Mouse (Mus musculus): ENCODE results near the gene Myo3b. TPM values are rescaled to one million over a fixed set of nuclear protein-coding genes. Genes with fewer than 3 reads are reported as not detected.

The Myo3b gene
- polyA plus RNA-seq, 1 experiment from 2014 or later, result 0.25 TPM

- Histone ChIP-seq H3K4me2 (replicated peaks; ENCODE audit: low read depth, low read length) (no peak overlapping the region), H3K9ac (replicated peaks; ENCODE audit: low read depth) (no peak overlapping the region), H3K27ac (ENCODE audit: low read length) (no peak overlapping the region), H3K36me3 (ENCODE audit: insufficient read depth, low read length) (no peaks in the 10 kb centered on the region), H3K4me3 (ENCODE audit: low read depth, low read length) (no peak overlapping the region), H3K4me1 (ENCODE audit: insufficient read depth, low read depth, low read length) (peaks cover 4% of the 10 kb centered on the region; the same call in 1 of the 2 replicates), H3K9me3 (ENCODE audit: low read length) (no peaks in the 10 kb centered on the region), H3K27me3 (replicated peaks; ENCODE audit: insufficient read depth, low read length) (no peaks in the 10 kb centered on the region)
- 39% methylated on average over 5 of the region's 5 CpGs for WGBS
- TF ChIP-seq EP300 (IDR thresholded peaks at IDR 0.05) (no peak), CTCF (IDR thresholded peaks at IDR 0.05) (no peak)
- peak; percentile 32; the same call in 1 of the 2 replicates for ATAC-seq
- DNase-seq (ENCODE audit: low spot score), result peak; percentile 45
Measured at GRCm38 (mm10) chr2:70318861-70319555, 280.1 kb downstream of the Myo3b start.

GRCm38 (mm10) chr2:70322767-70323166 lies 283.8 kb downstream of the Myo3b start:
- H3K27me3 ChIP-seq (replicated peaks; ENCODE audit: insufficient read depth, low read length), result no peaks in the 10 kb centered on the region
- no peaks in the 10 kb centered on the region for H3K9me3 ChIP-seq (ENCODE audit: low read length)
- no peak overlapping the region for H3K9ac ChIP-seq (replicated peaks; ENCODE audit: low read depth)
- ATAC-seq (no peak), DNase-seq (ENCODE audit: low spot score) (no peak)
- no peak overlapping the region for H3K27ac ChIP-seq (ENCODE audit: low read length)
- 55% methylated on average over 9 of the region's 9 CpGs for WGBS
- H3K4me2 ChIP-seq (replicated peaks; ENCODE audit: low read depth, low read length), result no peak overlapping the region
- TF ChIP-seq CTCF (IDR thresholded peaks at IDR 0.05) (no peak), EP300 (IDR thresholded peaks at IDR 0.05) (no peak)
- H3K36me3 ChIP-seq (ENCODE audit: insufficient read depth, low read length), result no peaks in the 10 kb centered on the region
- H3K4me1 ChIP-seq (ENCODE audit: insufficient read depth, low read depth, low read length), result peaks cover 4% of the 10 kb centered on the region; the same call in 1 of the 2 replicates
- H3K4me3 ChIP-seq (ENCODE audit: low read depth, low read length), result no peak overlapping the region

- ATAC-seq (no peak), DNase-seq (ENCODE audit: low spot score) (no peak)
- no peak overlapping the region for H3K4me2 ChIP-seq (replicated peaks; ENCODE audit: low read depth, low read length)
- H3K9ac ChIP-seq (replicated peaks; ENCODE audit: low read depth), result no peak overlapping the region
- H3K27ac ChIP-seq (ENCODE audit: low read length), result no peak overlapping the region
- WGBS, result 78% methylated on average over 11 of the region's 11 CpGs
- H3K4me3 ChIP-seq (ENCODE audit: low read depth, low read length), result no peak overlapping the region
- no peaks in the 10 kb centered on the region for H3K9me3 ChIP-seq (ENCODE audit: low read length)
- TF ChIP-seq EP300 (IDR thresholded peaks at IDR 0.05), result no peak
- TF ChIP-seq CTCF (IDR thresholded peaks at IDR 0.05), result no peak
- no peaks in the 10 kb centered on the region for H3K36me3 ChIP-seq (ENCODE audit: insufficient read depth, low read length)
- H3K4me1 ChIP-seq (ENCODE audit: insufficient read depth, low read depth, low read length), result no peaks in the 10 kb centered on the region
- no peaks in the 10 kb centered on the region for H3K27me3 ChIP-seq (replicated peaks; ENCODE audit: insufficient read depth, low read length)
Measured at GRCm38 (mm10) chr2:70327602-70328001, 288.7 kb downstream of the Myo3b start.

- TF ChIP-seq EP300 (IDR thresholded peaks at IDR 0.05) (no peak), CTCF (IDR thresholded peaks at IDR 0.05) (no peak)
- Histone ChIP-seq H3K4me3 (ENCODE audit: low read depth, low read length) (no peak overlapping the region), H3K9me3 (ENCODE audit: low read length) (no peaks in the 10 kb centered on the region), H3K4me1 (ENCODE audit: insufficient read depth, low read depth, low read length) (peaks cover 9% of the 10 kb centered on the region; the same call in 1 of the 2 replicates), H3K36me3 (ENCODE audit: insufficient read depth, low read length) (no peaks in the 10 kb centered on the region), H3K9ac (replicated peaks; ENCODE audit: low read depth) (no peak overlapping the region), H3K27ac (ENCODE audit: low read length) (no peak overlapping the region), H3K27me3 (replicated peaks; ENCODE audit: insufficient read depth, low read length) (no peaks in the 10 kb centered on the region), H3K4me2 (replicated peaks; ENCODE audit: low read depth, low read length) (no peak overlapping the region)
- DNase-seq (ENCODE audit: low spot score) (no peak), ATAC-seq (no peak)
- 91% methylated on average over 6 of the region's 6 CpGs for WGBS
Measured at GRCm38 (mm10) chr2:70332905-70333304, 294.0 kb downstream of the Myo3b start.

- H3K36me3 ChIP-seq (ENCODE audit: insufficient read depth, low read length), result no peaks in the 10 kb centered on the region
- no peak for TF ChIP-seq CTCF (IDR thresholded peaks at IDR 0.05)
- peak; percentile 90 for TF ChIP-seq EP300 (IDR thresholded peaks at IDR 0.05)
- ATAC-seq (peak; percentile 86), DNase-seq (ENCODE audit: low spot score) (peak; percentile 88)
- no peak overlapping the region for H3K4me2 ChIP-seq (replicated peaks; ENCODE audit: low read depth, low read length)
- peaks cover 9% of the 10 kb centered on the region; the same call in 1 of the 2 replicates for H3K4me1 ChIP-seq (ENCODE audit: insufficient read depth, low read depth, low read length)
- 41% methylated on average over 6 of the region's 6 CpGs for WGBS
- H3K27ac ChIP-seq (ENCODE audit: low read length), result 0 out of 2 replicates have a peak overlapping the region, but pooled peaks have one; percentile 38
- H3K9ac ChIP-seq (replicated peaks; ENCODE audit: low read depth), result no peak overlapping the region
- no peaks in the 10 kb centered on the region for H3K27me3 ChIP-seq (replicated peaks; ENCODE audit: insufficient read depth, low read length)
- no peak overlapping the region for H3K4me3 ChIP-seq (ENCODE audit: low read depth, low read length)
- H3K9me3 ChIP-seq (ENCODE audit: low read length), result no peaks in the 10 kb centered on the region
Measured at GRCm38 (mm10) chr2:70333553-70333952, 294.6 kb downstream of the Myo3b start.

GRCm38 (mm10) chr2:70336551-70336950 lies 297.6 kb downstream of the Myo3b start:
- WGBS, result 37% methylated on average over 6 of the region's 6 CpGs
- H3K27ac ChIP-seq (ENCODE audit: low read length), result peak overlapping the region; percentile 57
- no peak overlapping the region for H3K9ac ChIP-seq (replicated peaks; ENCODE audit: low read depth)
- ATAC-seq (no peak), DNase-seq (ENCODE audit: low spot score) (no peak)
- H3K4me2 ChIP-seq (replicated peaks; ENCODE audit: low read depth, low read length), result peak overlapping the region; percentile 41; the same call in 1 of the 2 replicates
- H3K4me1 ChIP-seq (ENCODE audit: insufficient read depth, low read depth, low read length), result peaks cover 9% of the 10 kb centered on the region; the same call in 1 of the 2 replicates
- H3K36me3 ChIP-seq (ENCODE audit: insufficient read depth, low read length), result no peaks in the 10 kb centered on the region
- H3K4me3 ChIP-seq (ENCODE audit: low read depth, low read length), result no peak overlapping the region
- no peaks in the 10 kb centered on the region for H3K27me3 ChIP-seq (replicated peaks; ENCODE audit: insufficient read depth, low read length)
- H3K9me3 ChIP-seq (ENCODE audit: low read length), result no peaks in the 10 kb centered on the region
- no peak for TF ChIP-seq EP300 (IDR thresholded peaks at IDR 0.05)

Measured in lung, postnatal 0 days (tissue).